Mouse (Mus musculus): ENCODE measurements around the gene Nans. TPM values are rescaled to one million over a fixed set of nuclear protein-coding genes. Genes with fewer than 3 reads are reported as not detected.
A peak's percentile ranks its signal among the peaks of the same experiment; 100 is the strongest.

Gene Nans
- polyA plus RNA-seq, 1 experiment from 2014 or later: 89.1 TPM

GRCm38 (mm10) chr4:46454097-46454864 is 34.8 kb upstream of the Nans start:
- Histone ChIP-seq H3K4me3 (peak overlapping the region; percentile 92), H3K36me3 (peaks cover 2% of the 10 kb centered on the region; the same call in 1 of the 2 replicates), H3K9me3 (no peaks in the 10 kb centered on the region), H3K27ac (peak overlapping the region; percentile 100; the same call in 1 of the 2 replicates), H3K4me1 (peaks cover 47% of the 10 kb centered on the region), H3K27me3 (ENCODE audit: insufficient read depth, poor library complexity, severe bottlenecking) (no peaks in the 10 kb centered on the region)
- no peak for DNase-seq (ENCODE audit: low spot score)
- 77% methylated on average over 5 of the region's 5 CpGs for WGBS

GRCm38 (mm10) chr4:46456762-46457161 is 32.3 kb upstream of the Nans start:
- peaks cover 20% of the 10 kb centered on the region for H3K36me3 ChIP-seq
- peaks cover 40% of the 10 kb centered on the region for H3K4me1 ChIP-seq
- 87% methylated on average over 4 of the region's 4 CpGs for whole genome bisulfite sequencing

GRCm38 (mm10) chr4:46457186-46457585 is 31.9 kb upstream of the Nans start:
- no peak overlapping the region for H3K4me3 ChIP-seq
- 90% methylated on average over 3 of the region's 3 CpGs for WGBS
- no peak overlapping the region for H3K27ac ChIP-seq
- H3K9me3 ChIP-seq: no peaks in the 10 kb centered on the region
- H3K27me3 ChIP-seq (ENCODE audit: insufficient read depth, poor library complexity, severe bottlenecking): no peaks in the 10 kb centered on the region
- H3K4me1 ChIP-seq: peaks cover 40% of the 10 kb centered on the region
- DNase-seq (ENCODE audit: low spot score): no peak
- peaks cover 23% of the 10 kb centered on the region for H3K36me3 ChIP-seq

More at GRCm38 (mm10) chr4:46456762-46457161, 32.3 kb upstream of the Nans start:
- Histone ChIP-seq H3K27ac (no peak overlapping the region), H3K4me3 (no peak overlapping the region), H3K27me3 (ENCODE audit: insufficient read depth, poor library complexity, severe bottlenecking) (no peaks in the 10 kb centered on the region), H3K9me3 (no peaks in the 10 kb centered on the region)
- no peak for DNase-seq (ENCODE audit: low spot score)

- Histone ChIP-seq H3K27me3 (ENCODE audit: insufficient read depth, poor library complexity, severe bottlenecking) (no peaks in the 10 kb centered on the region), H3K4me3 (no peak overlapping the region), H3K36me3 (peaks cover 35% of the 10 kb centered on the region), H3K4me1 (peaks cover 41% of the 10 kb centered on the region), H3K9me3 (no peaks in the 10 kb centered on the region), H3K27ac (no peak overlapping the region)
- no peak for DNase-seq (ENCODE audit: low spot score)
- 88% methylated on average over 2 of the region's 2 CpGs for WGBS
Observed at GRCm38 (mm10) chr4:46458411-46458810, 30.6 kb upstream of the Nans start.

- DNase-seq (ENCODE audit: low spot score): no peak
- Histone ChIP-seq H3K9me3 (no peaks in the 10 kb centered on the region), H3K27ac (no peak overlapping the region), H3K4me3 (no peak overlapping the region), H3K4me1 (peaks cover 8% of the 10 kb centered on the region; the same call in 1 of the 2 replicates), H3K27me3 (ENCODE audit: insufficient read depth, poor library complexity, severe bottlenecking) (no peaks in the 10 kb centered on the region), H3K36me3 (peaks cover 82% of the 10 kb centered on the region)
- 81% methylated on average over 7 of the region's 7 CpGs for WGBS
Observed at GRCm38 (mm10) chr4:46463130-46463830, 25.8 kb upstream of the Nans start.

GRCm38 (mm10) chr4:46465740-46466139 is 23.3 kb upstream of the Nans start:
- Histone ChIP-seq H3K4me1 (peaks cover 8% of the 10 kb centered on the region; the same call in 1 of the 2 replicates), H3K27ac (no peak overlapping the region), H3K4me3 (no peak overlapping the region), H3K27me3 (ENCODE audit: insufficient read depth, poor library complexity, severe bottlenecking) (no peaks in the 10 kb centered on the region), H3K9me3 (no peaks in the 10 kb centered on the region), H3K36me3 (peaks cover 99% of the 10 kb centered on the region)
- DNase-seq (ENCODE audit: low spot score): no peak
- 88% methylated on average over 3 of the region's 3 CpGs for WGBS

- Histone ChIP-seq H3K27ac (no peak overlapping the region), H3K9me3 (no peaks in the 10 kb centered on the region), H3K4me1 (no peaks in the 10 kb centered on the region), H3K27me3 (ENCODE audit: insufficient read depth, poor library complexity, severe bottlenecking) (no peaks in the 10 kb centered on the region), H3K4me3 (no peak overlapping the region), H3K36me3 (peaks cover 83% of the 10 kb centered on the region)
- DNase-seq (ENCODE audit: low spot score): no peak
- WGBS: 91% methylated on average over 5 of the region's 5 CpGs
Observed at GRCm38 (mm10) chr4:46475101-46475500, 13.9 kb upstream of the Nans start.

- 93% methylated on average over 2 of the region's 2 CpGs for WGBS
- H3K36me3 ChIP-seq: peaks cover 45% of the 10 kb centered on the region
- no peak overlapping the region for H3K27ac ChIP-seq
- DNase-seq (ENCODE audit: low spot score): no peak
- H3K4me3 ChIP-seq: no peak overlapping the region
- H3K4me1 ChIP-seq: no peaks in the 10 kb centered on the region
- no peaks in the 10 kb centered on the region for H3K27me3 ChIP-seq (ENCODE audit: insufficient read depth, poor library complexity, severe bottlenecking)
- no peaks in the 10 kb centered on the region for H3K9me3 ChIP-seq
Observed at GRCm38 (mm10) chr4:46479081-46479480, 10.0 kb upstream of the Nans start.

GRCm38 (mm10) chr4:46485696-46486417 is 3.2 kb upstream of the Nans start:
- Histone ChIP-seq H3K4me3 (peak overlapping the region; percentile 29; the same call in 1 of the 2 replicates), H3K4me1 (peaks cover 28% of the 10 kb centered on the region), H3K9me3 (no peaks in the 10 kb centered on the region), H3K36me3 (no peaks in the 10 kb centered on the region), H3K27ac (peak overlapping the region; percentile 87), H3K27me3 (ENCODE audit: insufficient read depth, poor library complexity, severe bottlenecking) (no peaks in the 10 kb centered on the region)
- WGBS: 36% methylated on average over 14 of the region's 14 CpGs
- peak; percentile 81 for DNase-seq (ENCODE audit: low spot score)

- Histone ChIP-seq H3K4me1 (peaks cover 28% of the 10 kb centered on the region), H3K9me3 (no peaks in the 10 kb centered on the region), H3K4me3 (no peak overlapping the region), H3K27ac (no peak overlapping the region), H3K27me3 (ENCODE audit: insufficient read depth, poor library complexity, severe bottlenecking) (no peaks in the 10 kb centered on the region), H3K36me3 (0 out of 2 replicates have a peak, but pooled peaks cover 8% of the 10 kb centered on the region)
- WGBS: 85% methylated on average over 5 of the region's 5 CpGs
- DNase-seq (ENCODE audit: low spot score): no peak
Observed at GRCm38 (mm10) chr4:46487348-46487747, 1.7 kb upstream of the Nans start.

- H3K27me3 ChIP-seq (ENCODE audit: insufficient read depth, poor library complexity, severe bottlenecking): no peaks in the 10 kb centered on the region
- H3K4me1 ChIP-seq: peaks cover 15% of the 10 kb centered on the region
- WGBS: 91% methylated on average over 6 of the region's 6 CpGs
- H3K27ac ChIP-seq: no peak overlapping the region
- H3K36me3 ChIP-seq: peaks cover 50% of the 10 kb centered on the region
- H3K9me3 ChIP-seq: no peaks in the 10 kb centered on the region
- H3K4me3 ChIP-seq: no peak overlapping the region
- no peak for DNase-seq (ENCODE audit: low spot score)
Observed at GRCm38 (mm10) chr4:46493071-46493470, 4.0 kb downstream of the Nans start.

- peaks cover 65% of the 10 kb centered on the region for H3K36me3 ChIP-seq
- no peak overlapping the region for H3K4me3 ChIP-seq
- peaks cover 7% of the 10 kb centered on the region; the same call in 1 of the 2 replicates for H3K4me1 ChIP-seq
- no peak overlapping the region for H3K27ac ChIP-seq
- H3K27me3 ChIP-seq (ENCODE audit: insufficient read depth, poor library complexity, severe bottlenecking): no peaks in the 10 kb centered on the region
- WGBS: 87% methylated on average over 12 of the region's 12 CpGs
- H3K9me3 ChIP-seq: no peaks in the 10 kb centered on the region
- no peak for DNase-seq (ENCODE audit: low spot score)
Observed at GRCm38 (mm10) chr4:46495543-46495942, 6.5 kb downstream of the Nans start.

Data from heart, embryonic 10.5 days (tissue).